Mouse (Mus musculus) cerebellum, adult 2 months (tissue): ENCODE measurements around the gene Tmcc3.

Experiments
- CTCF ChIP-seq: fragments of 200-500 bp; IDR thresholded peaks from 2 replicates; pipeline ENCODE4 v1.5.1; 2011; ENCODE audit warnings: low read depth, mild to moderate bottlenecking, control low read depth, low read length, moderate library complexity, borderline replicate concordance; ENCODE audit not compliant: insufficient read depth
- POLR2A ChIP-seq: fragments of 200-500 bp; IDR thresholded peaks from 2 replicates; pipeline ENCODE4 v1.6.1; 2011; ENCODE audit warnings: low read length, control low read depth, borderline replicate concordance; ENCODE audit not compliant: insufficient read depth

GRCm38 (mm10) chr10:94413770-94414651 lies 102.3 kb downstream of the Tmcc3 start:
- no peak for TF ChIP-seq CTCF
- TF ChIP-seq POLR2A, result no peak
